Mouse (Mus musculus) forebrain, postnatal 0 days (tissue): ENCODE data around the gene Spns3. TPM values are rescaled to one million over a fixed set of nuclear protein-coding genes. Genes with fewer than 3 reads are reported as not detected.

Experiments
- ATAC-seq: fragments of 200-750 bp; cut with Nextera tagmentation; 2 replicates; pipeline ENCODE4 v1.8.0; 2017; ENCODE audit warnings: mild to moderate bottlenecking, moderate library complexity
- DNase-seq: peaks from one replicate; pipeline ENCODE4 v3.0.0-alpha.2; 2015
- H3K27ac ChIP-seq: fragments of 300-500 bp; sonication (generic); 2 replicates; pipeline ENCODE4 v1.5.1; 2014; ENCODE audit warnings: low read depth, mild to moderate bottlenecking, antibody characterized with exemption, low read length, moderate library complexity, mixed read lengths
- H3K27me3 ChIP-seq: fragments of 300-500 bp; sonication (generic); 2 replicates; pipeline ENCODE4 v1.6.1; 2014; ENCODE audit warnings: mild to moderate bottlenecking, low read length, mixed read lengths; ENCODE audit not compliant: insufficient read depth
- H3K36me3 ChIP-seq: fragments of 300-500 bp; sonication (generic); 2 replicates; pipeline ENCODE4 v1.6.1; 2014; ENCODE audit warnings: mild to moderate bottlenecking, moderate library complexity; ENCODE audit not compliant: insufficient read depth
- H3K4me1 ChIP-seq: fragments of 300-500 bp; sonication (generic); 2 replicates; pipeline ENCODE4 v1.6.1; 2014; ENCODE audit warnings: antibody characterized with exemption; ENCODE audit not compliant: insufficient read depth
- H3K4me2 ChIP-seq: fragments of 300-500 bp; sonication (generic); 2 replicates; pipeline ENCODE4 v1.6.1; 2014; ENCODE audit warnings: low read depth, mild to moderate bottlenecking, moderate library complexity
- H3K4me3 ChIP-seq: fragments of 300-500 bp; sonication (generic); 2 replicates; pipeline ENCODE4 v1.5.1; 2014; ENCODE audit warnings: low read depth, low read length, mixed read lengths
- H3K9ac ChIP-seq: fragments of 300-500 bp; sonication (generic); 2 replicates; pipeline ENCODE4 v1.6.1; 2014; ENCODE audit warnings: mild to moderate bottlenecking
- H3K9me3 ChIP-seq: fragments of 300-500 bp; sonication (generic); 2 replicates; pipeline ENCODE4 v1.6.1; 2016; ENCODE audit warnings: low read length
- CTCF ChIP-seq: sonication (generic); IDR thresholded peaks from 2 replicates; pipeline ENCODE4 v1.5.1; 2016; ENCODE audit warnings: antibody characterized with exemption, control low read depth, low read depth
- WGBS: fragments of 180-500 bp; shearing (Covaris S2); extraction: QIAGEN DNeasy Blood & Tissue Kit; methylation state at CpG from one replicate; pipeline ENCODE4 v1.1.7; 2014; 5-methylcytosine and 5-hydroxymethylcytosine counted together
- polyA plus RNA-seq: library from polyadenylated mRNA; unstranded; fragments of >200 nt; fragmentation: Nextera tagmentation; extraction: Ambion mirVana; gene quantifications from 2 replicates; pipeline ENCODE4 v1.2.1, GENCODE M21; 2015
- total RNA-seq: library from RNA; depleted of rRNA; stranded (reverse); fragments of >200 nt; gene quantifications from 2 replicates; pipeline ENCODE4 v1.2.3, GENCODE M21; 2014

Gene Spns3
- total and polyA plus RNA-seq, 2 experiments from 2014 or later = 0.07 TPM; not detected in 1

- ATAC-seq = no peak
- Histone ChIP-seq H3K27me3 (no peaks in the 10 kb centered on the region), H3K9ac (no peak overlapping the region), H3K4me2 (peak overlapping the region; percentile 42; the same call in 1 of the 2 replicates), H3K4me1 (no peaks in the 10 kb centered on the region), H3K9me3 (no peaks in the 10 kb centered on the region), H3K4me3 (no peak overlapping the region), H3K27ac (no peak overlapping the region), H3K36me3 (no peaks in the 10 kb centered on the region)
- TF ChIP-seq CTCF = no peak
- no peak for DNase-seq
- 76% methylated on average over 11 of the region's 11 CpGs for WGBS
Observed at GRCm38 (mm10) chr11:72569671-72570318, 19.5 kb upstream of the Spns3 start.

- H3K9ac ChIP-seq = no peak overlapping the region
- DNase-seq = no peak
- no peak for ATAC-seq
- 60% methylated on average over 8 of the region's 8 CpGs for WGBS
- H3K4me1 ChIP-seq = no peaks in the 10 kb centered on the region
- H3K36me3 ChIP-seq = no peaks in the 10 kb centered on the region
- no peak overlapping the region for H3K4me2 ChIP-seq
- H3K27ac ChIP-seq = no peak overlapping the region
- TF ChIP-seq CTCF = no peak
- no peaks in the 10 kb centered on the region for H3K9me3 ChIP-seq
- H3K27me3 ChIP-seq = no peaks in the 10 kb centered on the region
- no peak overlapping the region for H3K4me3 ChIP-seq
Observed at GRCm38 (mm10) chr11:72569051-72569450, 18.7 kb upstream of the Spns3 start.

- Histone ChIP-seq H3K9me3 (no peaks in the 10 kb centered on the region), H3K4me3 (no peak overlapping the region), H3K27ac (no peak overlapping the region), H3K9ac (no peak overlapping the region; the same call in 1 of the 2 replicates), H3K36me3 (no peaks in the 10 kb centered on the region), H3K4me2 (no peak overlapping the region), H3K27me3 (no peaks in the 10 kb centered on the region), H3K4me1 (no peaks in the 10 kb centered on the region)
- DNase-seq (no peak), ATAC-seq (no peak)
- WGBS = 54% methylated on average over 10 of the region's 10 CpGs
- TF ChIP-seq CTCF = no peak
Observed at GRCm38 (mm10) chr11:72566816-72567338, 16.6 kb upstream of the Spns3 start.

GRCm38 (mm10) chr11:72566304-72566703 is 16.0 kb upstream of the Spns3 start:
- Histone ChIP-seq H3K9ac (no peak overlapping the region), H3K27me3 (no peaks in the 10 kb centered on the region), H3K36me3 (no peaks in the 10 kb centered on the region), H3K27ac (no peak overlapping the region), H3K4me1 (no peaks in the 10 kb centered on the region), H3K4me3 (no peak overlapping the region), H3K4me2 (no peak overlapping the region), H3K9me3 (no peaks in the 10 kb centered on the region)
- DNase-seq (no peak), ATAC-seq (no peak)
- 81% methylated on average over 7 of the region's 7 CpGs for WGBS
- no peak for TF ChIP-seq CTCF

GRCm38 (mm10) chr11:72564232-72564807 is 14.0 kb upstream of the Spns3 start:
- Histone ChIP-seq H3K4me1 (no peaks in the 10 kb centered on the region), H3K9ac (no peak overlapping the region), H3K36me3 (no peaks in the 10 kb centered on the region), H3K4me2 (no peak overlapping the region), H3K27ac (no peak overlapping the region), H3K9me3 (no peaks in the 10 kb centered on the region), H3K27me3 (no peaks in the 10 kb centered on the region), H3K4me3 (no peak overlapping the region)
- 27% methylated on average over 6 of the region's 6 CpGs for WGBS
- peak; percentile 85 for DNase-seq
- peak; percentile 89 for TF ChIP-seq CTCF
- peak; percentile 77 for ATAC-seq

- no peaks in the 10 kb centered on the region for H3K9me3 ChIP-seq
- H3K36me3 ChIP-seq = no peaks in the 10 kb centered on the region
- H3K9ac ChIP-seq = no peak overlapping the region
- H3K27me3 ChIP-seq = no peaks in the 10 kb centered on the region
- ATAC-seq (no peak), DNase-seq (no peak)
- H3K4me3 ChIP-seq = no peak overlapping the region
- 78% methylated on average over 3 of the region's 3 CpGs for WGBS
- no peak for TF ChIP-seq CTCF
- no peak overlapping the region for H3K27ac ChIP-seq
- no peak overlapping the region for H3K4me2 ChIP-seq
- H3K4me1 ChIP-seq = no peaks in the 10 kb centered on the region
Observed at GRCm38 (mm10) chr11:72560661-72561060, 10.4 kb upstream of the Spns3 start.

GRCm38 (mm10) chr11:72558155-72558554 is 7.8 kb upstream of the Spns3 start:
- Histone ChIP-seq H3K9ac (no peak overlapping the region), H3K4me2 (no peak overlapping the region), H3K4me1 (no peaks in the 10 kb centered on the region), H3K27me3 (no peaks in the 10 kb centered on the region), H3K36me3 (no peaks in the 10 kb centered on the region), H3K4me3 (no peak overlapping the region), H3K27ac (no peak overlapping the region), H3K9me3 (no peaks in the 10 kb centered on the region)
- no peak for TF ChIP-seq CTCF
- 70% methylated on average over 5 of the region's 5 CpGs for WGBS
- DNase-seq (no peak), ATAC-seq (no peak)
